Mouse (Mus musculus): ENCODE measurements at regions not wholly inside any gene's neighbourhood (a gene's known extent, or its start where the extent isn't known, plus 50 kb on each side); places are given as distances from the start of the nearest gene placed in this dataset.
A peak's percentile ranks its signal among the peaks of the same experiment; 100 is the strongest.

GRCm38 (mm10) chr1:77978696-77979095, 218.2 kb downstream of the Pax3 start:
- Histone ChIP-seq H3ac (ENCODE audit: control insufficient read depth, insufficient read length, low read depth) (no peak overlapping the region), H3K27me3 (ENCODE audit: control insufficient read depth, insufficient read depth, insufficient read length) (no peaks in the 10 kb centered on the region), H3K79me2 (ENCODE audit: control insufficient read depth, insufficient read depth) (no peaks in the 10 kb centered on the region), H3K4me3 (ENCODE audit: insufficient read depth, poor library complexity, severe bottlenecking) (no peak overlapping the region), H3K79me3 (ENCODE audit: low read depth) (no peaks in the 10 kb centered on the region), H3K36me3 (ENCODE audit: control insufficient read depth, insufficient read depth) (no peaks in the 10 kb centered on the region)
- no peak for TF ChIP-seq USF1 (IDR thresholded peaks at IDR 0.05; ENCODE audit: low read depth)
- peak; percentile 65 for TF ChIP-seq CTCF (IDR thresholded peaks at IDR 0.05; ENCODE audit: control insufficient read depth, insufficient read depth, insufficient read length)
- no peak for TF ChIP-seq FOSL1 (IDR thresholded peaks at IDR 0.05; ENCODE audit: insufficient read depth, low read length, poor library complexity, severe bottlenecking)

- Histone ChIP-seq H3K27me3 (ENCODE audit: control insufficient read depth, insufficient read depth, insufficient read length) (no peaks in the 10 kb centered on the region), H3K4me3 (ENCODE audit: insufficient read depth, poor library complexity, severe bottlenecking) (no peak overlapping the region), H3K36me3 (ENCODE audit: control insufficient read depth, insufficient read depth) (no peaks in the 10 kb centered on the region), H3K79me2 (ENCODE audit: control insufficient read depth, insufficient read depth) (no peaks in the 10 kb centered on the region), H3ac (ENCODE audit: control insufficient read depth, insufficient read length, low read depth) (no peak overlapping the region), H3K79me3 (ENCODE audit: low read depth) (no peaks in the 10 kb centered on the region)
- no peak for TF ChIP-seq CEBPB (IDR thresholded peaks at IDR 0.05; ENCODE audit: low read depth)
- TF ChIP-seq MAX (IDR thresholded peaks at IDR 0.05), result no peak
- no peak for TF ChIP-seq FOSL1 (IDR thresholded peaks at IDR 0.05; ENCODE audit: insufficient read depth, low read length, poor library complexity, severe bottlenecking)
- TF ChIP-seq MYOD1 (IDR thresholded peaks at IDR 0.05; ENCODE audit: control insufficient read depth, insufficient read length, low read depth), result no peak
- TF ChIP-seq USF1 (IDR thresholded peaks at IDR 0.05; ENCODE audit: low read depth), result no peak
- no peak for TF ChIP-seq MYOG (IDR thresholded peaks at IDR 0.05; ENCODE audit: control insufficient read depth, extremely low read depth, insufficient read length)
- TF ChIP-seq CTCF (IDR thresholded peaks at IDR 0.05; ENCODE audit: control insufficient read depth, insufficient read depth, insufficient read length), result no peak
These were observed 221.0 kb downstream of the Pax3 start for GRCm38 (mm10) chr1:77975941-77976340.

- no peaks in the 10 kb centered on the region for H3K36me3 ChIP-seq (ENCODE audit: control insufficient read depth, insufficient read depth)
- H3ac ChIP-seq (ENCODE audit: control insufficient read depth, insufficient read length, low read depth), result no peak overlapping the region
- TF ChIP-seq CTCF (IDR thresholded peaks at IDR 0.05; ENCODE audit: control insufficient read depth, insufficient read depth, insufficient read length) (peak; percentile 9), MYOD1 (IDR thresholded peaks at IDR 0.05; ENCODE audit: control insufficient read depth, insufficient read length, low read depth) (no peak), FOSL1 (IDR thresholded peaks at IDR 0.05; ENCODE audit: insufficient read depth, low read length, poor library complexity, severe bottlenecking) (no peak), MAX (IDR thresholded peaks at IDR 0.05) (no peak)
- H3K79me2 ChIP-seq (ENCODE audit: control insufficient read depth, insufficient read depth), result no peaks in the 10 kb centered on the region
- H3K79me3 ChIP-seq (ENCODE audit: low read depth), result no peaks in the 10 kb centered on the region
- H3K4me3 ChIP-seq (ENCODE audit: insufficient read depth, poor library complexity, severe bottlenecking), result no peak overlapping the region
- H3K27me3 ChIP-seq (ENCODE audit: control insufficient read depth, insufficient read depth, insufficient read length), result no peaks in the 10 kb centered on the region
These were observed 224.6 kb downstream of the Pax3 start for GRCm38 (mm10) chr1:77972301-77972717.

GRCm38 (mm10) chr1:77964656-77965335, 232.1 kb downstream of the Pax3 start:
- Histone ChIP-seq H3K27me3 (ENCODE audit: control insufficient read depth, insufficient read depth, insufficient read length) (no peaks in the 10 kb centered on the region), H3K79me3 (ENCODE audit: low read depth) (no peaks in the 10 kb centered on the region), H3ac (ENCODE audit: control insufficient read depth, insufficient read length, low read depth) (no peak overlapping the region), H3K36me3 (ENCODE audit: control insufficient read depth, insufficient read depth) (no peaks in the 10 kb centered on the region), H3K4me3 (ENCODE audit: insufficient read depth, poor library complexity, severe bottlenecking) (no peak overlapping the region), H3K79me2 (ENCODE audit: control insufficient read depth, insufficient read depth) (no peaks in the 10 kb centered on the region)
- no peak for TF ChIP-seq FOSL1 (IDR thresholded peaks at IDR 0.05; ENCODE audit: insufficient read depth, low read length, poor library complexity, severe bottlenecking)
- TF ChIP-seq CEBPB (IDR thresholded peaks at IDR 0.05; ENCODE audit: low read depth), result no peak
- TF ChIP-seq MYOG (IDR thresholded peaks at IDR 0.05; ENCODE audit: control insufficient read depth, extremely low read depth, insufficient read length), result no peak
- TF ChIP-seq CTCF (IDR thresholded peaks at IDR 0.05; ENCODE audit: control insufficient read depth, insufficient read depth, insufficient read length), result no peak
- TF ChIP-seq USF1 (IDR thresholded peaks at IDR 0.05; ENCODE audit: low read depth), result no peak
- TF ChIP-seq MAX (IDR thresholded peaks at IDR 0.05), result no peak

- TF ChIP-seq MYOD1 (IDR thresholded peaks at IDR 0.05; ENCODE audit: control insufficient read depth, insufficient read length, low read depth), result no peak
- TF ChIP-seq CTCF (IDR thresholded peaks at IDR 0.05; ENCODE audit: control insufficient read depth, insufficient read depth, insufficient read length), result no peak
- TF ChIP-seq MAX (IDR thresholded peaks at IDR 0.05), result no peak
- TF ChIP-seq CEBPB (IDR thresholded peaks at IDR 0.05; ENCODE audit: low read depth), result no peak
- no peak for TF ChIP-seq MYOG (IDR thresholded peaks at IDR 0.05; ENCODE audit: control insufficient read depth, extremely low read depth, insufficient read length)
- no peak for TF ChIP-seq USF1 (IDR thresholded peaks at IDR 0.05; ENCODE audit: low read depth)
- TF ChIP-seq FOSL1 (IDR thresholded peaks at IDR 0.05; ENCODE audit: insufficient read depth, low read length, poor library complexity, severe bottlenecking), result no peak
- Histone ChIP-seq H3ac (ENCODE audit: control insufficient read depth, insufficient read length, low read depth) (no peak overlapping the region), H3K79me2 (ENCODE audit: control insufficient read depth, insufficient read depth) (no peaks in the 10 kb centered on the region), H3K27me3 (ENCODE audit: control insufficient read depth, insufficient read depth, insufficient read length) (no peaks in the 10 kb centered on the region), H3K79me3 (ENCODE audit: low read depth) (no peaks in the 10 kb centered on the region), H3K4me3 (ENCODE audit: insufficient read depth, poor library complexity, severe bottlenecking) (no peak overlapping the region), H3K36me3 (ENCODE audit: control insufficient read depth, insufficient read depth) (no peaks in the 10 kb centered on the region)
These were observed 237.6 kb downstream of the Pax3 start for GRCm38 (mm10) chr1:77959309-77959708.

- Histone ChIP-seq H3ac (ENCODE audit: control insufficient read depth, insufficient read length, low read depth) (no peak overlapping the region), H3K79me2 (ENCODE audit: control insufficient read depth, insufficient read depth) (no peaks in the 10 kb centered on the region), H3K36me3 (ENCODE audit: control insufficient read depth, insufficient read depth) (no peaks in the 10 kb centered on the region), H3K79me3 (ENCODE audit: low read depth) (no peaks in the 10 kb centered on the region), H3K4me3 (ENCODE audit: insufficient read depth, poor library complexity, severe bottlenecking) (no peak overlapping the region), H3K27me3 (ENCODE audit: control insufficient read depth, insufficient read depth, insufficient read length) (no peaks in the 10 kb centered on the region)
- TF ChIP-seq MYOG (IDR thresholded peaks at IDR 0.05; ENCODE audit: control insufficient read depth, extremely low read depth, insufficient read length) (no peak), CTCF (IDR thresholded peaks at IDR 0.05; ENCODE audit: control insufficient read depth, insufficient read depth, insufficient read length) (no peak), MYOD1 (IDR thresholded peaks at IDR 0.05; ENCODE audit: control insufficient read depth, insufficient read length, low read depth) (no peak), FOSL1 (IDR thresholded peaks at IDR 0.05; ENCODE audit: insufficient read depth, low read length, poor library complexity, severe bottlenecking) (no peak), MAX (IDR thresholded peaks at IDR 0.05) (no peak), CEBPB (IDR thresholded peaks at IDR 0.05; ENCODE audit: low read depth) (no peak)
These were observed 239.7 kb downstream of the Pax3 start for GRCm38 (mm10) chr1:77957156-77957767.

Data from C2C12 (cell line).